Mouse (Mus musculus): ENCODE results near the gene Slf2. TPM values are rescaled to one million over a fixed set of nuclear protein-coding genes. Genes with fewer than 3 reads are reported as not detected.

Slf2 gene
- total RNA-seq, 2 experiments from 2014 or later: 37.9 to 38.0 TPM

GRCm38 (mm10) chr19:44907851-44908690, 22.9 kb upstream of the Slf2 start:
- DNase-seq (ENCODE audit: low spot score in 2 of 2): peak in 1 of 2 experiments; percentile 22

DNA sequence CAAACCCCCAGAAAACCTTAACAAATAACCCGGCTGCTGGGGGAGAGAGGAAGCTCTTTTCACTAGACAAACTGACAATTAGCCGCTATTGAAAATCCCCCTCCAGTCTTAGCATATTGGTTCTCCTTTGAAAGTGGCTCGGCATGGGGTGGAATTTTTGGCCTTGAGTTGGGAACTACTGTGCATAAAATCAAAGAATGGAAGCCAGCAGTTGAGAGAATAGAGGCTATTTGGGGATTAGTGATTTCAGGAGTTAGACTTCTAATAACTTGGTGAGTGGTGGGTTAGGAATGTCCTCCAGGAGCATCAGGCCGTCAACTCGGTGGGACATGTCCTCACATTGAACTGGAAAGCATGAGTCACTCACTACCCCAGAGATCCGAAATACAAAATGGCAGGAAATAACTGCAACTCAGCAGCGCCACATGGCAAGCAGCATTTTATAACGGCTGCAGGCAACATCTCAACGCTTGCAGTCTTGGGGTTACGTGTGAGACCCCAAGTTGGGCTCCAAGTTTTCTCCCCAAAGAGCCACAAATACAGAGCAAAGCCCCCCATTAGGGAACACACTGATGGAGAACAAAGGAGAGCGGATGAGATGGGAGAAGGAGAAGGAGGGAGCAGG, 22.0 kb upstream of the Slf2 start:
- no peak for DNase-seq (ENCODE audit: low spot score in 2 of 2)

DNA sequence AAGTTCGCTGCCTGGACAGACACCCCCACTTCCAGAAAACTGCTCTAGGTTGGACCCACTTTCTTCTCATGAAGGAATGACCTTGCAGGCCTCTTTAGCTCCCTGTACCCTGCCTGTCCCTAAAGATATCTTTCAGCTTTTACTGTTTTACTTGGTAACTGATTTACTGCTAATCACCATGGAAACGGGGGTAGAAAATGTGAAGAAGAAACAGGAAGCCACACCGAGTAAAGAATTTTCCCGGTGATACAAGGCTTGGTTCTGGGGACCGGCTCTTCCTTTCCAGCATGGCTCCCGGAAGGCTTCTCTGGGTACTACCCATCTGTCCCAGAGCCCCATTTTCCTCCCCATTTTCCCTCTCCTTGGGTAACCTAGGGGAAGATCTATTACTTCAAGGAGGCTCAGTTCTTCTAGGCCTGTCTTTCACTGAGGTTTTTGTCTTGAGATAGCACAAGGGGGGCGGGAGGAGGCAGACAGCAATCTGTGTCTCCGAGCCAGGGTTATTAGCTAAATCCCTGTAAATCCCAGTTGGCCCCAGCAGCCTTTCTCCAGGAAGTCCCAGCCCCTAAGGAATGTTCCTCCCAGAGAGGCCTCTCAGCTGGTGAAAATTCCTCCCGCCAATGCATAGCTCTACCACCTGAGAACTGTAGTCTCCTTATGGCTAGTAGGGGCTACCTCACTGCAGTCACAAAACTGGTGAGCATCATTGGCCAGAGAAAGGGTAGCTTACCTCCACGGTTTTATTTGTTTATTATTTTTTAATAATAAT, 16.3 kb upstream of the Slf2 start:
- DNase-seq (ENCODE audit: low spot score in 2 of 2): no peak

DNA sequence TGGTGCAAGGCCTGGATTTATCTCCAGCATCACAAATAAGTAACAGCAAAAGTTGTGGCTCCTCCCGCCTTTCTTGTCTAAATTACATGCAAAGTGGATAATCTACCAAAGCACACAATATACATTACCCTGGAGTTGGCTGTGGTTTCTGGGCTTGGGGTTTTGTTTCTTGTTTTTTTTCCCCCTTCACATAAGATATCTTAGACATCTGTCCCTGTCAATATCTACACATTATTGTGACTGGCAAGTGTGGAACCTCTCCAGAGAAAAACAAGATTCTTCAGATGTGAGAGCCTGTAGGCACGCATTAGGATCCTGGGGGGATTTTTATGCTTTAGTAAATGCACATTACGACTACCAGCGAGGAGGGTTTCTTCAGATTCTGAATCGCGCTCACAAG, 12.8 kb upstream of the Slf2 start:
- DNase-seq (ENCODE audit: low spot score in 2 of 2): no peak

DNA sequence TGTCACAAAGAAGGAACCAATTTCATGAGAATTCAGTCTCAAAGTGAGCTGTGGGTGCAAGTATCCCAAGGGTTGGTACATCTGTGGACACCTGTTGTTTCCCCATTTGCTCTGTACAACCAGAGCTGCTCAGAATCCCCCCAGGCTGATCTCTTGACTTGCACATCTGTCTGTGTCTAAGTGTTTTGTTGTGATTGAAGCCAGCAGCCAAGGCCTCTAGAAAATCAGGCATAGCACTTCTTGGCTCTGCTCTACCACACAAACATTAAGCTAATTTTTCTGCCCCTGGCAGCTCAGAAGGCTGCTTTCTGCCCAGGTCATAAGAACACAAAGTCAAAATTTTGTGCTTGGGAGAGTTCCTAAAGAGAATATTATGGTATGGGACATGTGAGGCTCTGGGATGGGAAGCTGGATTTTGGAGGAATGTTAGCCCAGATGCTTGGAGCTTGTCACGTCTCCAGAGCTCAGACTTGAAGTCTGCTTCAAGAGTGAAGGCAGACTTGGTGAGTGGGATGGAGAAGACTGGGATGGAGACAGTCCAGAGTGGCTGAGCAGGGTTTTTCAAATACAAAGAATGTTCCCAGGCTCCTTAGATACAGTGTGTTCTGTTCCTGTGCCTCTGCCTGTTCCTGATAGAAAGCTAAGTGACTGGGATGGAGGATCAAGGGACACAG, 9.3 kb upstream of the Slf2 start:
- DNase-seq (ENCODE audit: low spot score in 2 of 2): no peak

DNA sequence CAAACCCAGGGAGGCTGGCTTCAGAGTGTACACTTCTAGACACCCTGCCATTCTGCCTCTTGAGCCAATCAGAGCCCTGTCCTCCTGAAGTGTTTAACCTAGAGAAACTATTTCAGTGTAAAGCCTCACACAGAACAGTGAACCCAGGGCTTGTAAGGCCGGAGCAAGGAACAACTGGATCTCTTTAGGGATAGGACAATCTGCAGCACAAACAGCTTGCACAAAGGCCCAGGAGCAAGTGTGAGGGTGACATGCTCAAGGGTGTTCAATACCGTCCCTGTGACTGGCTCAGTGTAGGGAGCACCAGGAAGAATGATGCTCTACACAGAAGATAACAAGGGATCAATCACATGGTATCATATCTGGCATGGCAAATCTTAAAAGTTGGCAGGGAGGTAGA, 8.4 kb upstream of the Slf2 start:
- no peak for DNase-seq (ENCODE audit: low spot score in 2 of 2)

DNA sequence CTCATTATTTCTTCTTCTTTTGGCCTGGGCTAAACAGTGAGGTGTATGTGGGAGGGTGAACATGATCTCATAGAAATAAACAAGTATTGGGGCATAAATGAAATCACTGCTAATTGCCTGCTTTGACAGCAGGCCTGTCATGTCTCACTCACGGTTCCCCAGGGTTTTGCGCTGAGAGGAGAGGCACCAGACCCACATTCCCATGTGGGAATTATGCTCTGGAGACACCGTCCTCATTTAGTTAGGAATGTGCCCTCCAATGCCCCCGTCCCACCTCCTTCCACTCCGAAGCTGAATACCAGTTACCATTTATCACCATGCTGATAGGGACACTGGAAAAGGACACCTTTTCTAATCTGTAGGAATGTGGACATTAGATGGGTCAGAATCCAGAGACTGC, 6.3 kb upstream of the Slf2 start:
- no peak for DNase-seq (ENCODE audit: low spot score in 2 of 2)

- DNase-seq (ENCODE audit: low spot score in 2 of 2): no peak
These were observed 4.2 kb upstream of the Slf2 start for GRCm38 (mm10) chr19:44926781-44927180.

DNA sequence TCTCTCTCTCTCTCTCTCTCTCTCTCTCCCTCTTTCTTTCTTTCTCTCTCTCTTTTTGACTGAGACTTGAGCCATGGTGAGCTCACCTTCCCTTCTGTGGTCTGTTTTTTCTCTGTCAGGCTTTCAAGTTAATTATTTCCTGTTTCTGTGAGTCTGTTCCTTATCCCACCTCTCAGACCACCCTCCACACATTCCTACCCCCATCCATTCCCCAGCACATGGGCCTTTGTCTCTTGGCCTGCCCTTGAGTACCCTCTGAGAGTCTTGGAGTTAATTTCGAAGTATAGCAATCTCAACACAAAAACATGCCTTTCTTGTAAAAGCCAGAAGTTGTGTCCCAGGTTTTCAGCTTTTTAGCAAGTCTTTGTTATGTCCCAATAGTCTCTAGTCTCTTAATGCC, 3.7 kb upstream of the Slf2 start:
- DNase-seq (ENCODE audit: low spot score in 2 of 2): no peak

GRCm38 (mm10) chr19:44928185-44928584, 2.8 kb upstream of the Slf2 start:
- peak in 1 of 2 experiments; percentile 15 for DNase-seq (ENCODE audit: low spot score in 2 of 2)

DNA sequence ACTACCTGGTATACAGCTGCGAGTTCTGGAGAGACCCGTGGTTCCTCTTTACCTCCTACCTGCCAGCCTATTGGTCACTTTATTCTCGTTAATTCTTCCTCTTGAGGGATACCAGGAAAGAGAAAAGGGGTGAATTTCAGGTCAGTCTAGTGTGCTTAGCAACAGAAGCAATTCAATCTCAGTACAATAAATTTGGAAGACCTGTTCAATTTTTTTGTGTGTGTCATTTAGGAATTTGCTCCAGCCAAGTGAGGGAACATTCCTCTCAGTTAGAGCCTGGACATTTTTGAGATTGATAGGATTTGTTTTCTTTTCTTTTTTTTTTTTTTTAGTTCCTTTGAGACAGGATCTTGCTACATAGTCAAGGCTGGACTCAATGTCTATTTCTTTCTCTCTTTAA, 1.7 kb upstream of the Slf2 start:
- no peak for DNase-seq (ENCODE audit: low spot score in 2 of 2)

GRCm38 (mm10) chr19:44929663-44930062, 1.3 kb upstream of the Slf2 start:
- DNase-seq (ENCODE audit: low spot score in 2 of 2): no peak

DNA sequence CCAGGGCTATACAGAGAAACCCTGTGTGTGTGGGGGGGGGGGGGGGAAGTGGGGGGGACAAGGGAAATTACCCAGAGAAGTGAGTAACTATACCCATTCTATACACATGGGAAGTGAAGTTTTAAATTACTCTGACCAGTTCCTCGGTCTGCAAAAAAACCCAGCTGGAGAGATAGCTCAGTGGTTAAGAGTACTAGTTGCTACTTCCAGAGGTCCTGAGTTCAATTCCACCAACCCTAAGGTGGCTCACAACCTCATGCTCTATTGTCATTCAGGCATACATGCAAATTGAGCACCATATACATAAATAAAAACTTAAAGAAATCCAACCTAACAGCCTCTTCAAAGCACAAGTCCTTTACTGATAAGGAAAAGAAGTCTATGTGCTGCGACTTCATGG, 829 bp upstream of the Slf2 start:
- no peak for DNase-seq (ENCODE audit: low spot score in 2 of 2)

DNA sequence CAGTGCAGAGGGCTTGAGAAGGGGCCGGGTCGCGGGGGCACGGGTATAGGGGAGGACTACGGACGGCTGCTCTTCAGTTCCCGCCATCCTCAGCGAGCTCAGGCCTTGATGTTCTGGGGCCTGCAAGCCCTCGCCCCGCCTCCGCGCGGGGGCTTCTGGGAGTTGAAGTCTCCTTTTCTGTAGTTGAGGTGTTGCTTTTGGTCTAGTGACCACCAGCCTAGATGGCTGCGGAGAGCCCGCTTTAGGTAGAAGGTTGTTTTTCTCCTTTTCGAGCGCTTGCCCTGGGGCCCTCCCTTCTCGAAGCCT, 456 bp downstream of the Slf2 start:
- DNase-seq (ENCODE audit: low spot score in 2 of 2): peak; percentile 83 to 91

DNA sequence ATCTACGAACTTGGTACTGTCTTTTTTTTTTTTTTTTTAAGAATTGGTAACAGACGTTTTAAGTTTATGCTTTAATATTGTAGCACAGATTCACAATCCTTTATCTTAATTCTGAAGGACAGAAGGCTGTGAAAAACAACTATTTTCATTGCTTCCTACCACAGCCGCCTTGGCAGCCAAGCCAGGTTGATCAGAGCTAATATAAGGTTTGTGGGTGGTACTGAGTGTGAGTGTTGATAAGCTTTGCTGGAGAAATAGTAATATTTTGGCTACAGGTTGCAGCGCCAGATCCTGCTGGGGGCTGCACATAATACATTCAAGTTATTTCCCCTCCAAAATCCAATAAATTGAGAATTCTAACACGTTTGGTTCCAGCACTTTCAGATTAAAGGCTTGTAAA, 1.1 kb downstream of the Slf2 start:
- no peak for DNase-seq (ENCODE audit: low spot score in 2 of 2)

DNA sequence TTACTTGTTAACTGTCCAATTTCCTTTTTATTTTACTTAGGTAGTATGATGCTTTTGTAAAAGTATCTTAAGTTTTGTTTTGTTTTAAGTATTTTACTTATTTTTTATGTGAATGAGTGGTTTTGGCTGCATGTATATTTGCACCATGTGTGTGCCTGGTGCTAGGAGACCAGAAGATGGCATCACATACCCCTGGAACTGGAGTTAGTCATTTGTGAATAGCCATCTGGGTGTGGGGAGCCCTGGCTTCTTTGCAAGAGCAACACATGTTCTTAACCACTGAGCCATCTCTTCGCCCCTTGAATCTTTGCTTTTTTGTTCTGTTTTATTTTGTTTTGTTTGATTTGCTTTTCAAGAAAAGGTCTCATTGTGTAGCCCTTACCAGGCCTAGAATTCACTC, 2.2 kb downstream of the Slf2 start:
- DNase-seq (ENCODE audit: low spot score in 2 of 2): no peak

GRCm38 (mm10) chr19:44959633-44960032, 28.7 kb downstream of the Slf2 start:
- no peak for DNase-seq (ENCODE audit: low spot score in 2 of 2)

- DNase-seq (ENCODE audit: low spot score in 2 of 2): no peak
These were observed 35.0 kb downstream of the Slf2 start for GRCm38 (mm10) chr19:44965978-44966377.

DNA sequence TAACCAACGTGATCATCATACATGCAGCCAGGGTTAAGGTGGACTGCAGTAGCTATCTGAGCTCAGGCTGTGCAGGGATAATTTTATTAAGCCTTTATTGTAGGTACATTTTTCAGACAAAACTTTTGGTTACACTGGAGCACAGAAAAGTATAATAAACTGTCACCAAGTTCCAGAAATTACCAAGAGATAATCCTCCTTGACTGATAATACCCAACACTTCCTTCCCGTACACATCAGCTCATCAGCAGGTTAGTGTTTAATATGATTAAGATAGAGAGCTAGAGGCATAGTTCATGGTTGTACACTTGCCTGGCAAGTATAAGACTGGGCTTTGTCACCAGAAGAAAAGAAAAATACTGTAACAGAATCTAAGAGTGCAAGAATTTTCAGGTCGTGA, 37.4 kb downstream of the Slf2 start:
- DNase-seq (ENCODE audit: low spot score in 2 of 2): no peak

- DNase-seq (ENCODE audit: low spot score in 2 of 2): no peak
These were observed 45.7 kb downstream of the Slf2 start for GRCm38 (mm10) chr19:44976636-44977035.

GRCm38 (mm10) chr19:44977148-44977547, 46.2 kb downstream of the Slf2 start:
- no peak for DNase-seq (ENCODE audit: low spot score in 2 of 2)

- DNase-seq (ENCODE audit: low spot score in 2 of 2): no peak
These were observed 49.8 kb downstream of the Slf2 start for GRCm38 (mm10) chr19:44980787-44981186.
